Mouse (Mus musculus) monocyte, adult 5-6 weeks (primary cell): Measurements from ENCODE around the gene Slc36a1. TPM values are rescaled to one million over a fixed set of nuclear protein-coding genes. Genes with fewer than 3 reads are reported as not detected.

Experiments used
- ATAC-seq: fragments of 153-309, 156-312 bp; replicated peaks from 2 replicates; pipeline ENCODE4 v1.8.0; 2017; ENCODE audit warnings: mild to moderate bottlenecking; ENCODE audit not compliant: low TSS enrichment, insufficient number of reproducible peaks, severe bottlenecking, poor library complexity, low FRiP score
- total RNA-seq: library from RNA; stranded (forward); fragments of 200-1000, 200-491, 200-594 nt; gene quantifications from 3 replicates; pipeline ENCODE4 v1.2.3, GENCODE M21; 2017

Gene Slc36a1
- 5.2 to 11.1 TPM (median 8.1 TPM) in 3 replicates for total RNA-seq

- ATAC-seq: peak; percentile 89
Measured at GRCm38 (mm10) chr11:55204159-55204596, at the start of gene Slc36a1. TSS of gene Slc36a1 (plus strand) at chr11:55204350.

DNA sequence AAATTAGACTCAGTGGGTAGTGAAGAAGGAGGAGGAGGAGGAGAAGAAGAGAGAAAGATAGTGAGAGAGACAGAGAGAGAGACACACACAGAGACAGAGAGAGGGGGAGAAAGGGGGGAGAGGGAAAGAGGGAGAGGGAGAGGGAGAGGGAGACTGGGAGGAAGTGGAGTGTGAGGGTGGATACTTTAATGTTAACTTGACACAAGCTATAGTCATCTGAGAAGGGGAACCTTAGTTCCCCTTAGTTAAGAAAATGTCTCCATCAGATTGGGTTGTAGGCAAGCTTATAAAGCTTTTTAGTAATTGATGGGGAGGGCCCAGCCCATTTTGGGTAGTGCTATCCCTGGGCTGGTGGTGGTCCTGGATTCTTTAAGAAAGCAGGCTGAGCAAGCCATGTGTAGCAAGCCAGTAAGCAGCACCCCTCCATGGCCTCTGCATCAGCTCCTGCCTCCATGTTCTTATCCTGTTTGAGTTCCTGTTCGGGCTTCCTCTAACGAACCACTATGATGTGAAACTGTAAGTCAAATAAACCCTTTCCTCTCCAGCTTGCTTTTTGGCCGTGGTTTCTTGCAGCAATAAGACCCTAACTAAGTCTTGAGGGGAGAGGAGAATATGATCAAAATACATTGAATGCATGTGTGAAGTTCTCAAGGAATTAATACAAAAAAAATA lies 49.6 kb upstream of the Slc36a1 start:
- peak; percentile 52 for ATAC-seq

DNA sequence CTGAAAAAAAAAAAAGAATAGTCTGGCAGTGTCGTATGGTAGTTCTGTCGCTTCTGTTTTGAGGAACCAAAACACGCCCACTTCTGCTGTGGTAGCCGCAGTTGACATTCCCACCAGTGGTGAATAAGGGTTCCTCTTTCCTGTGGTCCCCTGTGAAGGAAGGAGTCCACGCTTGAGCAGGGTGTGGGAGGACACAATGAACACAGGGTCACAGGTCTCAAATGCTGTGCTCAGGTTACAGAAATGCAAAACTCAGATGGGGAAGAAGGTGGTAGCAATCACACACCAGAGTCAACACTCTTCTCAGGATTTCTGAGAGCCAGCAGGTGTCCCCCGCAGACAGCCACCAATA lies 49.1 kb upstream of the Slc36a1 start:
- peak; percentile 88 for ATAC-seq

DNA sequence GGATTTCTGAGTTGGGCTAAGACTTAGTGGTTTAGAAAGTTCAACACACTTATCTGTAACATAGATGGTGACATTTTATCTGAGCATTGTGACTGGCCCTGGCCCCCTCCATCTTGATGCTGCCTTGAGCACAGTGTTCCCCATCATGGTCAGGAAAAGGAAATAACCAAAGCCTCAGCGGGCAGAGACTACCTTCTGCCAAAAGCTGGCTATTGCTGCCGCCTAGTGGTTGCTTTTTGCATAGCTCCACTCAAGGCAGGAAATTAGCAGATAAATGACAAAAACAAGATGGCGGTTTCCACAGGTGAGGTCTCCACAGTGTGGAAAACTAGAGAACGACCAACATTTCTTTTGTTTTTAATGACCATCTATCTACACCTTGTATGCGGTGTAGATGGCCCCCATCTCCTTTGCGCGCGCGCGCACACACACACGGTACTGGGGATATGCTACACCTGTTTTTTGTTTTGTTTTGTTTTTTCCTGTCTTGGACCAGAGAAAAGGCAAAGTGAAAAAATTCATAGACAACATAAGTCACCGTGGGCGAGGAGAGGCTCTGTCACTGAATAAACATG lies 45.3 kb upstream of the Slc36a1 start:
- ATAC-seq: peak; percentile 55

DNA sequence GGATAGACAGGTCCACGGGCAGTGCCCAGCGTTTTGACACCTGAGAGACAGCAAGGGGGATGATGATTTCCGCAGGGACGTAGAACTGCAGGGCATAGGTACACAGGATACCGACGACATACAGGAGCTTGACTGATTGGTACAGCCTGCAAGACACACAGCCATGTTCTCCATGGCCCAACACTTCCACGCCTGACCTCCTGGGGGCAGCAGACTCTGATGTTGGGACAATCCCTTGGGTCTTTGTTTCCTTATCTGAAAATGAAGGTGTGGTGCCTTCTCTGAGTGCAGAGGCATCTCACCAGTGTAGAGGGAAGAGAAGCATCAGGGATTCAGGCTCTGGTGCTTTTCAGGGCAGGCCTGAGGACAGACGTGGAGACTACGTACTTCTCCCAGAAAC lies 41.5 kb upstream of the Slc36a1 start:
- ATAC-seq: peak; percentile 36

DNA sequence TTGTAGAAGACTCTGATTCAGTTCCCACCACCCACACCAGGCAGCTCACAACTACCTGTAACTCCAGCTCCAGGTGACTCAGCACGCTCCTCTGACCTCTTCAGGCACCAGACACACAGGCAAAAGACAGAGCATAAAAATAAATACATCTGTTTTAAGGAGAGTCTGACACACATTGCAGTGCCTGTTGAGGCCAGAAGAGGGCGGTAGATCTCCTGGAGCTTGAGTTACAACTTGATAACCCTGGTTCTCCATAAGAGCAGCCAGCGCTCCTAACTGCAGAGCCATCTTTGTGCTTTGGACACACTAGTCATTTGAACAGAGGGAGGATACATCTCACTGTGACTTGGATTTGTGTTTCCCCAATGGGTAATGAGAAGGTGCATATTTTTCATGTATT lies 39.4 kb upstream of the Slc36a1 start:
- ATAC-seq: peak; percentile 68

DNA sequence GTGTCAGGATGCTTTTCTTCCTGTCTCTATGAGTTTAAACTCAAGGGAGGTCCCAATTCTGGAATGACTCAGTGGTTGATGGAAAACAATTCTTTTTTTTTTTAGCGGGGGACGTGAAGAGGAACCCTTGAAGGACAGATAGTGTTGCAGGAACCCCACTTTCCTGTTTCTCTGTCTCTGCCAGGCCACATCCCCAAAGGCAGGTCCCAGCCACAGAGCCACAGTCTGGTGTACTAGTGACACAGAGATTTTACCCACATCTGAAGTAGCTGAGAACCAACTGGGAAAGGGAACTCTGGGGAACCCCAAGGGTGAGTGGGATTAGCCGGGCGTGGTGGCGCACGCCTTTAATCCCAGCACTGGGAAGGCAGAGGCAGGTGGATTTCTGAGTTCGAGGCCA lies 38.4 kb upstream of the Slc36a1 start:
- no peak for ATAC-seq

DNA sequence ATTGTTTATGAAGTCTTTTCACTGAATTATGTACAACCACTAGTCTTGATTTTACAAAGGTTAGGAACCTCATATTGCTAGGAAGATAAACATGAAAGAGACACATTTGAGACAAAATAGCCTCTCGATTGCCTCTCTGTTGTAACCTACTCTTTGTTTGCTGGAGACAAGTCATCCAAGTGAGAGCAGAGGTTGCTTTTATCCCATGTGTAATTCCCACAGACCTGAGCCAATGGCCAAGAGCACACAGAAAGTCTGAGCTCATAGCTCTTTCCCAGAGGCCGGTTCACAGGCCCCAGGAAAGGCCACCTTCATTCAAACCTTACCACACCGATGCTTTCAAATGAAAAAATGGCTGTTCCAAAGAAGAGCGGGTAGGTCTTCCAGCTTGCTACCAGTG lies 35.6 kb upstream of the Slc36a1 start:
- no peak for ATAC-seq

GRCm38 (mm10) chr11:55168914-55169313 lies 35.2 kb upstream of the Slc36a1 start:
- no peak for ATAC-seq

DNA sequence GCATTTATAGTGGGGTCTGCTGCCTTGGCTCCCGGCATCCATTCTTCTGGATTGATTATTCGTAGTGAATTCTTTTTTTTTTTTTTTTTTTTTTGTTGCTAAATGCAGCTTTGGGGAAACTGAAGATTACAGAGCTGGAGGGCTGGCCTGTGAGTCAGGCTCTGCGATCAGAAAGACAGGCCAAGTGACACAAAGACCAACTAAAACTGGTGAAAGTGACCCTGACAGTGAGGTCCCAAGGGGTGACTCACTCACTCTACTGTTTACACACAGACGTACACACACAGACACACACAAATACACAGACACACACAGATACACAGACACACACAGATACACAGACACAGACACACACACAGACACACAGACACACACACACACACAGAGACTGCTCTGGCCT lies 33.6 kb upstream of the Slc36a1 start:
- no peak for ATAC-seq

DNA sequence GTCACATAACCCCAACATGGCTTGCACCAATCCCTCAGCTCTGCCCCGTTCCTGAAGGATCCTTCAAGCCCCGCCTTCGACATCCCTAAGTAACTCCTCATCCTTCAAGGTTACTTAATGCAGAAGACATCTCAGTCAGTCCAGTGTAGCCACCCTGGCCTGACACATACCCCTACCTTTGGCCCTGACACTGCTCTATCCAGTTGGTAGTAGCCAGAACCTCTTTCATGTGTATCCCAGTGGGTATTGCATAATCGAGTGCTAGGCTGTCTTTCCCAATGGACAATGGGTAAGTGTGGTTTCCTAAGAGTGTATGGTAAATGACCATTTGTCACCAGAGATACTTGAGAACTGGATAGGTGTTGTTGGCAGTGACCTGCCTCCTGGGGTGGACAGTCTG lies 25.3 kb upstream of the Slc36a1 start:
- no peak for ATAC-seq

- ATAC-seq: no peak
Measured at GRCm38 (mm10) chr11:55179856-55180255, 24.3 kb upstream of the Slc36a1 start.

DNA sequence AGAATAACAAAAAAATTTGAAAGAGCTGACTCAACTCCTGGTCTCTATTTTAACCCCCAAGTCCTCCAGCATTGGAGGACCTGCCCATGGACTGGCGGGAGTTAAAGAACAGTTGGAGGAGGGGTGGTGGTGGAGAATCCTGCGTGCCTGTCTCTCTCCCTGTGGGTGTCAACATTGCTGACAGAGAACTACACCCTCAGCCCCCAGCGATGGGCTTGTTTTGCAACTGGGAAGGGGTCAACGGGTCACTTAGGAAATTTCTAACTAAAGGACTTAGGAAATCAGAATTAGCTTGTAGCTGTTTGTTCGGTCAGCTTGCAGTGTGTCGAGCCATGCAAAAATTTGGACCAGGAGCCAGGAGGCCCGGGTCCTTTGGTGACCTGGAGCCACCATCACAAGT lies 21.0 kb upstream of the Slc36a1 start:
- no peak for ATAC-seq

DNA sequence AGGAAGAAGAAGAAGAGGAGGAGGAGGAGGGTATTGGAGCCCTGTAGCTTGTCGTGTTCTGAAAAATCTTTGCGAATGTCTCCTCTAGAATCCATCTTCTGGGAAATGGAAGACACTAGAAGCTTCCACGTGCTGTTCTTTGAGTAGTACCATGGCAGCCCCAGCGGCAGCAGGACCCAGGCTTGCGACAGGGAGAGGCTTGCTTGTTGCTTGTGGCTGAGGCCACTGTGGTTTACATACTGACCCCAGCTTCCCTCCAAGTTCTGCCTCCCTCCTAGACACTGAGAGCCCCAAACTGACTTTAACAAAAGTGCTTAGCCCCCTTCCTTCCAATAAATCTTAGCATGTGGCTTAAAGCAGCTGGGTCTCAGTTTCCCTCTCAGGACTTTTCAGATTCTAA lies 19.9 kb upstream of the Slc36a1 start:
- no peak for ATAC-seq

- no peak for ATAC-seq
Measured at GRCm38 (mm10) chr11:55184733-55185291, 19.3 kb upstream of the Slc36a1 start, which contains the start of gene Slc36a2. TSS of gene Slc36a2 (minus strand) at chr11:55185077.

GRCm38 (mm10) chr11:55187292-55187691 lies 16.9 kb upstream of the Slc36a1 start:
- ATAC-seq: no peak

DNA sequence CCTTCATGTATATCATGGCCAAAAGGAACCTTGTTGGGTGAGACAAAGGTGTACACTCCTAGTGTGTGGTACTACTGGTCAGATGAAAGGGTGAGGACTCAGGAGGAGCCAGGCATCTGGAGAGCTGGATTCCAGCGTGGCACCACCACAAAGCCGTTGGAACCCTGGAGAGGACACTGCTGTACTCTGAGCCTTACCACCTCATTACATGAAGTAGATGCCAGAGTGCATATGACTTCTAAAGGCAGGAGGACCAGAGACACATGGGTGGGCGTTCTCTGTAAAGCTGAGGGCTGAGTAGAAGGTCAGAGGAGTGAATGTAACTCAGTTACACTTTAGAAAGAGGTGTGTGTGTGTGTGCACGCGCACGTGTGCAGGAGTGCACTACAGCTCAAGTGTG lies 16.4 kb upstream of the Slc36a1 start:
- no peak for ATAC-seq

GRCm38 (mm10) chr11:55190216-55190615 lies 13.9 kb upstream of the Slc36a1 start:
- no peak for ATAC-seq

GRCm38 (mm10) chr11:55197086-55197485 lies 7.1 kb upstream of the Slc36a1 start:
- ATAC-seq: no peak

GRCm38 (mm10) chr11:55197740-55198510 lies 6.2 kb upstream of the Slc36a1 start:
- ATAC-seq: peak; percentile 76
